Mouse (Mus musculus) cerebellum, postnatal 36 days (tissue): ENCODE data around the gene Cltc.
"Not testable (repeated sequence)": the region's sequence is repeated elsewhere in the genome, so short reads cannot be mapped to it uniquely, and the experiment has no call there.

Experiments used
- DNase-seq, 2 experiments: peaks; one replicate each; pipeline ENCODE4 v3.0.0; 2021 to 2022; ENCODE audit warnings: mixed read lengths in 2 of 2

Gene Cltc

DNA sequence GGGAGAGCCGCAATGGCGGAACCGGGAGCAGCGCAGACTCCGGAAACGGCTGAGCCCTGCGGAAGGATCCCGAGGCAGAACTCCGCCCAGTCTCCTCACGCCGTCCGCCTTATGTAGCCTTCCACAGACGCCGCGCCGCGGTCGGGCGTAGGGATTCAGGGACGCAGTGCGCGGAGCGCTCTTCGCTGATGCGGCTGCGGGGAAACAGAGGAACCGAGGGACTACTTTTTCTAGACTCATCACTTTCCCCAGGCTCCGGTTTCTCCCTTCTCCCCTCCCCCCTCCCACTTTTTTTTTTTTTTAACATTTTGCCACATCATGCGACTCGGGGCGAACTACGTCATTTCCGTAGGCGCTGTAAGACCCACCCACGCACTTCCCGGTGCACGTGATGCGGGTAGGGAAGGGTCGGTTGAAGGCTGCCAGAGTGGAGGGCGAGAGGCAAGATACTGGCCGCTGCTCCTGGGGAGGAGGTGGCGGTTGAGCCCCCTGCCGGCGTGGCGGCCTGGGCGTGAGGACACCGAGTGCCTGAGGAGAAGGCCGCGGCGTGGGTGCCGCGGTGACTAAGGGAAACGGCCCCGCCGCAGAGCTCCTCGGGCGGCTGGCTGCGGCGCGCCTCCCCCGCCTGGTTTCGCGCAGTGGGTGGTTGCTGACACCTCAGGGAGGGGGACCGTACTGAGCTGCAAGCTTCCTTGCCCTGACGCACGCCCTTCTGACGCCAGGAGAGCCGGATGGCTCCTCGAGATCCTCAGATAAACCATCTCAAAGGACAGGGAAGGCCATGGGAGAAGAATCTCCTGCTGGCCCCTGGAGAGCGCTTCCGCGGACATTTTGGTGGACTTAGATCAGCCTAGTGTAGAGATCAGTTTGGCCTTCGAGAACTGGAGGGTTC lies at the start of gene Cltc:
Gene Cltc, minus strand, starts transcription at position 86 of the 892 bp plus-strand sequence.
- DNase-seq, result peak; percentile 95 to 96

DNA sequence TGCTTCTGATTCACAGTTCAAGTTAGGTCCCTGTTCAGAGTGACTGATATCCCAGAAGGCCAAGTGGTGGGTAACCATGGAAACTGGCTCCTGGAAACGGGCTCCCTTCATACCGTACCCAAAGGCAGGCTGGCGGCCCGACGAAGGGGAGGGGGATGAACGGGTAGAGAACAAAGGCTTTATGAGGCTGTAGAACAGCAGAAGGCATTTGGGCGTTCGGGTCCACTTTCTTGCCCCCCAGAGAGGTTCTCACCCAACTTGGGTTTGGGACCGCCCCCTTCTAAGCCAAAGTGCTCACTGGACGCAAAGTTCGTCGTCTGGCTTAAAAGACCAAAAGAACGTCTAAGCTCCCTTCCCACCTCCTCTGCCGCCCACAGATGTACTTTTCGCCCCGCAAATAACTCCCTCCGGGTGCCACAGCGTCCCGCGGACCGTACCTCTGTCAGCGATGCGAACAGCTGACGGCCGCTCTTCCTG lies 49.7 kb upstream of the Cltc start:
- peak; percentile 37 to 48 for DNase-seq

DNA sequence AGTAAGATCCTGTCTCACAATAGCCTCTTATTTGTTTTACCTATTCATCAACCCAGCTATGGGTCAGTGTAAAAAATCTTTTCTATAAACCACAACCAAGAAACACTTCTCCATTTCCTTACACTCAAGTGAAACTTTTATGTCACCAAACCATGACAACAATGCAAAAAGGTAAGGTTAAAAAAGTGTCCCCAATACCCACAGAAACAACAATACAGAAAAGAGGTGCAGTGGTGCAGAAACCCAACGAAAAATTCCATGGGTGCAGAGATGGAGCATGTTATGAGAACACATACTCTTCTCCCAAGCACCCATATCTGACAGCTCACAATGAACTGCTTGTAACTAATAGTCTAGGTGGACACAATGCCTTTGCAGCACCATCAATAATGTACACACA lies 36.8 kb upstream of the Cltc start:
- no peak for DNase-seq

DNA sequence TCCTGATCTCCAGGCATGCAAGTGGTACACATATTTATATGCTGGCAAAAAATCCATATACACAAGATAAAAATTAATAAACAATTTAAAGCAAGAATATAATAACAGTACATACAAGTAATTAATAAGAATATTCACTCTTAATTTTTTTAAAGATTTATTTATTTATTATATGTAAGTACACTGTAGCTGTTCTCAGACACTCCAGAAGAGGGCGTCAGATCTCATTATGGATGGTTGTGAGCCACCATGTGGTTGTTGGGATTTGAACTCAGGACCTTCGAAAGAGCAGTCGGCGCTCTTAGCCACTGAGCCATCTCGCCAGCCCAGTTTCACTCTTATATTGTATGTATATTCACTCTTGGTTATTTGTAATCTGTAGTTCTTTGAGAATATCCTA lies 30.1 kb upstream of the Cltc start:
- not testable (repeated sequence) for DNase-seq

DNA sequence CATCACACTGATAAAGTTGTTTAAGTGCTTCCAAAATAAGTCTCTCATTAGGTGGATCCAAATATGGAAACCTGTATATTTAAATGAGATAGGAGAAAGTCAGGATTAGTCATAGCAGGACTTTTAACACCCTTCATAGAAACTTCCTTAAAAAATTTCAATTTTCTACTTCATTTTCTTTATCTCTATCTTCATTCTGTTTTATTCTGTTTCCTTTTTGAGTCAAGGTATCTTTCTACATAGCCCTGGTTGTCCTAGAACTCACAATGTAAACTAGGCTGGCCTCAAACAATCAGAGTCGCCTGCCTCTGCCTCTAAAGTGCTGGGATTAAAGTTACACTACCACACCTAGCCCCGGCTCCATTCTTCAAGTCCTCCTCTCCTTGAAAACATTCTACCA lies 28.4 kb upstream of the Cltc start:
- DNase-seq, result no peak

DNA sequence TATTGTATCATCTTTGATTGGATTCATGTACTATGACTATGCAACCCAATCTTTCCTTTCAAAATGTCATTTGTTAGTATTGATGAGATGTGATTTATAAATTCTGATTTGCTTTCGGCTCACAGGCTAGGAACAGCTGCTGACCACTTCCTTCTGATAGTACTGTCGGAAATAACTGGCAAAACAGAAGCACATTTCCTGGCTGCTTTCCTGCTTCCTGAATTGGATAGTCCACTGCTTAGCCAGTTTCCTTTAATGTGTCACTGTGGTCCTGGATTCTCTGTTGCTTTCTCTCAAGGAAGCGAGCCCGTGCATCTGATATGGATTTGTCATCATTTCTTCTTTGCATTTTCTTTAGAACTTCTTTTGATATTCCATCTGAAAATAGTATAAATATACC lies 12.5 kb upstream of the Cltc start:
- DNase-seq, result no peak

DNA sequence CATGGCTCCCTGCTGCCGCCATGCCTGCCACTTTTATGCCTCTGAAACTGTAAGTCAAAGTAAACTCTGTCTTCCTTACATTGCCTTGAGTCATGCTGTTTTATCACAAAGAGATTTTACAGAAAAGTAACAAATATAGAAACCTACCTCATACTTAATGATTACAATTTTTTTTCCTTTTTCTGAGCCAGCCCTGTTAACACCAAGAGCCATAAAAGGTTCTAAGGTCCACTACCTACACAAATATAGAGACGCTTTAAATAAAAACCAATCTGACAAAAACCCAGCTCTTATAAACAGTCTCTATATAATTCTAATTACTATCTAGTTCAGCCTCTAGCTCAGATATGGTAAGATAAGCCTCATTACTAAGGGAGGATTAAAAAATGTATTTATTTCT lies 7.1 kb upstream of the Cltc start:
- DNase-seq, result no peak

DNA sequence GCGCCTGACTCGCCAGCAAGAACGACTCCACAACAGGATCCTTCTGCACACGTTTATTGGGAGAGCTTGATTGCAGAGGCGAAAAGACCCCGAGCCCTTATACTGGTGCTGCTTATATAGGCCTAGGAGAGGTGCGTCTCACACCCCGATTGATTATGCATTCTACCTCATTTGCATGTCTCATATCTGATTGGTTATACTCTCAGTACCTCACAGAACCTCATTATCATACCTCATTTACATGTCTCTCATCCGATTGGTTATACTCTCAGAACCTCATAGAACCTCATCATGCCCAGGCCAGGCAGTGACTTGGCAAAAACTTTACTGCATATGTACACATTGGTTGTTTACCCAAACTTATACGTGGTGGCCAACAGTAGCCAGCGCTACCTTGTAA lies 5.8 kb upstream of the Cltc start:
- not testable (repeated sequence) for DNase-seq

DNA sequence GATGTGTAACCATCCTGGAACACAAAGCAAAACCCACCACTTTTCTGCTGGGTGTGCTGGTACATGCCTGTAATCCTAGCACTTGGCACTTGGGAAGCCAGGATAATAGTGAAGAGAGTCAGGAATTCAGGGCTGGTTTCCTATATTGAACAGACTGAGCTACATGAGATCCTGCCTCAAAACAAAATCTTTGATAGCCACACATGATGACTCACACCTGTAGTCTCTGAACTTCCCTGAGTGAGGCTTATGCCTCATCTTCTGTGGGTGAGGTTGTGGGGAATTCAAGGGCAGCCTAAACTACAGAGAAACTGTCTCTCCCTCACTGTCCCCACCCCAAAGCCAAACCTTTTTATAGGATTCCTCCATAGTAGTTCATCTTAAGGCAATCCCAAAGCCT lies 3.0 kb upstream of the Cltc start:
- DNase-seq, result no peak

DNA sequence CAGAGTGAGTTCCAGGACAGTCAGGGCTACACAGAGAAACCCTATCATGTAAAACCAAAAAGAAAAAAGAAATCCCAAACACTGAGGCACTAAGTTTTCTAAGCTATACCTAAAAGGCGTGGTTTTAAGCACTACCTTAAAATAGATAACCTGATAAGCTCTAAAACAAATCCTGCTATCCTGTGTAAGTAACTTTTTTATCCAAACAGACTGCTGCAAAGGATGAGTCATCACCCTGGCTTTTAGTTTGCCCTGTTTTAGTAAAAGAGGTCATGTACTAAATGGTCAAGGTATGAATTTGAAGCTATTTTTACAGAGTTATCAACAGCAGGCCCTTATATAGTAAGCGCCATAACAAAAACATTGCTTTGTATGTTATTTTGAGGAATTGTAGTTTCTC lies 2.5 kb upstream of the Cltc start:
- no peak for DNase-seq

DNA sequence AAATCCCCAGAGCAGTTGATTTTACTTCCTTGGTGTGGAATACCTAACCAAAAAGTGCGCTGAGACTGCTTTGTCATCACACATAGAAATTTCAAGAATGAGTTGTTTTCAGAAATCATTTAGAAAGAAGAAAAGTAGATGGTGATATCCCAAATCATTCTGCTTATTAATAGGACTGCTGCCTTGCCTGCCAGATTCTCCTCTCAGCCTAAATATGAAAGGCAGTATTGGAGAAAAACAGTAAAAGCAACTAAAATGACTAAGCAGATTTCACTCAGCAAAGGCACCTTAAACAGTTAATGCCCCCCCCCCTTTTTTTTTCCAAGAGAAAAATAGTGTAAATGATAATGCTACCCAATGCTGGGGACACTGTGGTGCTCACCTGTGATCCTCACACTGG lies 1.9 kb upstream of the Cltc start:
- no peak for DNase-seq

DNA sequence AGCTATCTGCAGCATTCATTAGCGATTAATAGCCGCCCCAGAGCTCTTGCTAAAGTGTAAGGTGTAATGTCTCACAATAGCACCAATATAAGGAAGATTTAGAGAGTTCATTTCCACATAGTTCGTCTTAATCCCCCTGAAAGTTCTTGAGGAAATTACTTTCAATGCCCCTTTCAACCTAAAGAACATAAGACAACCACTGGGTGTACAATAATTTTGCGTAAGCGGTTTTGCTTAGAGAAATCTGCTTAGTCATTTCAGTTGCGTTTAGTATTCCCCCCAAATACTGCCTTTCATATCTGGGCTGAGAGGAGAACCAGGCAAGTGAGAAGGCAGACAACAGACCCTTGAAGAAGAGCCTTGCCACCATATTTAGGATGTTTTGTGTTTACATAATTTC lies 1.2 kb upstream of the Cltc start:
- DNase-seq, result no peak

DNA sequence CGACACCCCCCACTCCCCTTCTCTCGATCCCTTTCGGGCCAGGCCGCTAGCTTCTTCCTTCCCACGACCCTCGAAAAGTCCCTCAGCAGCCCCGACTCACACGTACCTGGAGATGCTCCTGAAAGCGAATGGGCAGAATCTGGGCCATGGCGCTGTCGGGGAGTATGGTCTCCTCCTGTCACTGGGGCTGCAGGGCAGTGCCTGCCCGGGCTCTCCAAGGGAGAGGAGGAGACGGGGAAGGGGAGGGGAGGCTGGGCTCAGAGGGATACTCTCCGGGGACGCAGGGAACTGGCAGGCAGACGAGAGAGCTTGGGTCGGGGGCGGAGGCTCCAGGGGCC lies 254 bp downstream of the Cltc start:
- DNase-seq, result no peak

DNA sequence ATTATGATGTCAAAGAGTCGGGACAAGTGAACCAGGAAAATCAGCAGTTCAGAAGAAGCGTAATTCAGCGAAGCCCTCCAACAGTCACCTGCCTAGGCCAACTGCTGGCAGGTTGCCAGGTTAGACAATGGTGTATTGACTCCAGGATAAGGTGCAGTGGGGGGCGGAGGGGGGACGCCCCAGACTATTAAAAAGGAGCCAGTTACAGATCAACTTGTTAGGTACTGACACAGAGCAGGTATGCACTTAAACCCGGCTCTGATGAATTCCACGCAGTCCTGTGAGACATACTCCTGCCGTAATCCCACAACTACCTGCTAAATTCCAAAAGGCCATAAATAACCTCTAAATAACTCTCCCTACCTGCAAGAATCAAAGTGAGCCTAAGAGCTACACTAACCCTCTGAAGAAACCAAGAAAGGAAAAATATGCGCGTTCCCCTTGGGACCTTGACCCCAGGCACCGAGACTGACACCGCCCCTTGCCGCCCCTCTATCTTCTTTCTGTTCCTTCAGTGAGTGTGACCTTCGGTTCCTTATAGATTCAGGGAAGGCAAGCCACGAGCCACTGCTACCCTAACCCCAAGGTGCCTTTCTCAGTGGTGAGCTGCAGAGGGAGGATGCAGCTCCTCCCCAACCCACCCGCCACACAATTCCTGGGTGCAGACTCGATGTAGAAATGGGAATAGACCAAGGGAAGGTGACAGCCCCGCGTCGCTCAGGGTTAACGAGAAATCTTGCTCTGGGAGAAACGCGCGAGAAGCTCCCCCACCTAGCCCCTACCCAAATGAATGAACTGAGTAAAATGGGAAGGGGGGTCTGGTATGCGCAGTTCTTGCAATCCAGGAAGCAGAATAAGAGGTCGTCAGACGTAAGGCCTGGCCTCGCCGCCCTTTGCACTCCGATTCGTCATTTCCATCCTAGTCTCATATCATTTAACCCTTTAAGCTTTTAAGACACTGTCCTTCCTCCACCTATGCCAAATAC lies 916 bp downstream of the Cltc start:
- peak; percentile 54 to 61 for DNase-seq

DNA sequence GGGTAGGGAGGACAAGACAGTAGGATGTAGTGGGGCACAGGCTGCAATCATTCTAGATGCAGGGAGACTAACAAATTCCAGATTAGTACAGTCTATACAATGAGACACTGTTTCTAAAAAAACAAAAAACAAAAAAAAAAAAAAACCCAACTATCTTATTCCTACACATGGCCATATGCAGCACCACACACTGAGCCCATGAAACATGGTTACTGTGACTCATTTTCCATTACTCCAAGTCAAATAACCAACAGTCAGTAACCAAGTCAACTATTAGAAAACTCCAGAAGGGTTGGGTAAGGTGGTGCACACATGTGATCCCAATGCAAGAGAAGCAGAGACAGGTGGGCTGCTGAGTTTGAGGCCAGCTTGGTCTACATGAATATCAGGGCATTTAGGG lies 5.0 kb downstream of the Cltc start:
- DNase-seq, result no peak

DNA sequence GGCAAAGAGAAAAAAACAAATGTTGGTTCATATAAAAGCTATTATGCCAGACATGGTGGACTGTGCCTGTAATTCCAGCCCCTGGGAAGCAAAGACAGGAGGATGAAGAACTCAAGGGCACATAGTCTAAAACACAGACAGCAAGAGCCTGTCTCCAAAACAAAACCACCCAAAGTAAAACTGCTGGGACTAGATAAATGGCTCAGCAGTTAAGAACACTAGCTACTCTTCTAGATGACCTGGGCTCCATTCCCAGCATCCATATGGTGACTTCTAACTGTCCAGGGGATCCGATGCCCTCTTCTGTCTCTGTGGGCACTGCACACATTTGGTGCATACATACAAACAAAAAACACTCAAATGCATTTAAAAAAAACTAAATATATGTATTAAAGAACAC lies 6.4 kb downstream of the Cltc start:
- DNase-seq, result peak in 1 of 2 experiments; percentile 18

DNA sequence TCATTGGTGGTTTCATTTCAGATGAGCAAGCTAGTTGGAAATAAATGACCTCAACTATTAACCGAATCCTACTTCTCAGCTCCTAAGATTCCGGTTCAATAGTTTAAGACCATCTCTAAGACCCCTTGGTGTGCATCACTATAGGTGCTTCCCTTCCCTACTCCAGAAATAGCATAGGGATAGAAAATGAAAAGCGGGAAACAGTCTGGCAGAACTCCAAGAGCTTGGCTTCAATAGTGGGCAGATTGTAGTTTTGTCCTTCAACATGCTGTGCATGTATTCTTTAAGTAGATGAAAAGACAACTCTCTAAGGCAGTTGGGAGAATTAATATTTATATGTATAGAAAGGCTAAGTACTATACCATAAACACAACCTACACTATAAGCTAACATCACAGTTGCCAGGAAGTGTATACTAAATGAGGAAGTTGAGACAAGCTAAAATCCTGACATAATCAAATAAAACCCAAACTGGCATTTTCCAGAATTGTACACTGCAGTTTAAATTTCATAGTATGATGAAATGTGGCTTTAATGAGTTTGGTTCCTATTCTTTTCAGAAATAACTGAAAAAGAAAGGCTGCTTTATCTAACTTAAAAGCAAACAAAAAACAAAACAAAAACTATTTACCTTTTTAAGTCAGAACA lies 7.5 kb downstream of the Cltc start:
- peak; percentile 7 to 49 for DNase-seq

DNA sequence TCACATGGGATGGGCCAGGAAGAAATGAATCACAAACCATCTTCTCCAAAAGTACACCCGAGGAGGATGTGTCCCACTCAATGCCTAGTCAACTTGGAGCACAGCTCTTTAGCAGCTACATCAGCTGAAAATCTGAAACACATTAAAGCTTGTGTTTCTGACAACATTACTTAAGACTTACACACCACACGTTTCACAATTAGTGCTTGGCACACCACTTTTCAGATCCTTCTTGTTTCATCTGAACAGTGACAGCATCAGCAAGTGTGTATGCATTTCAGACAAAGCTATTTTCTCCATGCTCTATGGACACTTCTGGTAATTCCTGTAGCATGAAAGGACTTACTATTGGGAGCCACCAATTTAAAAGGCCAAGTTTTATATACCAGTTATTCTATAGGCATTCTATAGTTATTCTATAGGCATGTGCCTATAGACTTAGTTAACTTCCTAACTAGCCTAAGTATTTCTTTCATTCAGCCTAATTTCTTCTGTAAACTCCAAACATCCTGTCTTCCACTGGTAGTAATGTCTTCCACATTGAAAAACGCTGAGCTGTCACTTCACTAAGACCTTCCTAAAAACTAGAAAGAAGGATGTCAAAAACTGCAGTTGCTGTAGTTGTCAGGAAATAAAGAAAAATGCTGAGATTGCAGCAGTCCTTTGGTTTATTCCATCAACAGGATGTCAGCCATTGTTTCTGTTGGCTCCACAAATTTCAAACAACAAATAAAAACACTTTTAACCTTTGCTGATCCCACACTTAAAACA lies 11.5 kb downstream of the Cltc start:
- DNase-seq, result no peak

DNA sequence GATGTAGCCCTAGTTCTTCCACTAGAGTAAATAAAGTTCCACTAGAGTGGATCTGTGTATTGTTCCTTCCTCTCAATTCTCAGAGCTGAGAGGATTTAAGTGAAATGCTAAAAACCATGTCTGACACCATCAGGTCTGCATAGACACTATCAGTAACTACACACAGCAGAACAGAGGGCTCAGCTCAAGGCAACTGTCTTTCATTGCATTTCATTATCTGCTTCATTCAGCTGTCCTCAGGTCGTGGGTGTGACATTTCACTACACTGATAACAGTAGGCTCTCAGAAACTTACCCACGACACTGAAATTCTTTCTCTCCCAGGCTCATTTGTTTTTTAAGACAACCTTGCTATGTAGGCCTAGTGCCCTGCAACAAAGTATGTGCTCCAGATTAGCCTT lies 14.8 kb downstream of the Cltc start:
- DNase-seq, result no peak

DNA sequence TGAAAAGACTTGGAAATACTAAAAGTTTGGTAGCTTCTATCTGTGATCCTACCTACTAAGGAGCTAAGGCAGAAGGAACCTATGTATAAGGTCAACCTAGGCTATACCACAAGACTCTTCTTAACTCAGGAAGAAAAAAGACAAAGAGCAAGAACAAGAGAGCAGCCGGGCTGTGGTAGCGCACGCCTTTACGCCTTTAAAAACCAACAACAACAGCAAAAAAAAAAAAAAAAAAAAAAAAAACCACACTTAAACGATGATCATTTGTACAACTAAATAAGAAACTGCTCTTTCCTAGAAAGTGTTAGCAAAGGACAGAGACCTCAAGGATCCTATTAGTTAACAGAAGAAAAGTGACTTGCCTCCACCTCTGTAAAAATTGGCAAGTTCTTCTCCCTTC lies 15.9 kb downstream of the Cltc start:
- DNase-seq, result no peak

DNA sequence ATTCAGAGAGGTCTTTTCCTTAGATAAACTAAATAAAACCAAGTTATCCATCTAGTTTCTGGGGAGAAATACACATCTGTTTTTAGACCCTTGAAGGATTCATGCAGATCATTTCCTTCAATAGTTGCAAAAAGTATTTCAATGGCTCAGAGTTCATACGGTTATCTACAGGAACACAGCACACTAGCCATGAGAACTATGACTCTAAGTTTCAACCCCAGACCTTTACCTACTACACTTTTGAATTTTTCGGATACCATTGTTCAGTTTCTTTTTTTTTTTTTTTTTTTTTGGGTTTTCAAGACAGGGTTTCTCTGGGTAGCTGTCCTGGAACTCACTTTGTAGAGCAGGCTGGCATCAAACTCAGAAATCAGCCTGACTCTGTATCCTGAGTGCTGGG lies 17.9 kb downstream of the Cltc start:
- no peak for DNase-seq

DNA sequence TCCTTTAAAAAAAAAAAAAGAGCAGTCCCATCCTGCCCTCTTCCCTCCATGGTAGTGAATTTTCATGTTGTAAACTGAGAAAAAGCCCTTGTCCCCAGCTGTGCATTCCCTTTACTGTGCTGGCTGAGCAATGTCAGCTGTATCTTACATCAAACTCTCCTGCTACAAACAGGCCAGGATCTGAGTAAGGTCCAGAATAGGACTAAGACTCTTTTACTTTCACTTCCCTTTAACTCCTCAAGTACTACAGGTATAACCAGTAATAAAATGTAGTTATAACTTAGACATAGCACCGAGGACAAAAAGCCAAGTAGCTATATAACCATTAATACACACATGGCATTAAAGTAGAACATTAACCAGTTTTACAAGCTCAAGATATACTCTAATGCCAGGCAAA lies 18.4 kb downstream of the Cltc start:
- DNase-seq, result no peak
